Mouse (Mus musculus): ENCODE data around the gene Zfyve27. TPM values are rescaled to one million over a fixed set of nuclear protein-coding genes. Genes with fewer than 3 reads are reported as not detected.

The Zfyve27 gene
- polyA plus RNA-seq, 1 experiment: 49.5 TPM

DNA sequence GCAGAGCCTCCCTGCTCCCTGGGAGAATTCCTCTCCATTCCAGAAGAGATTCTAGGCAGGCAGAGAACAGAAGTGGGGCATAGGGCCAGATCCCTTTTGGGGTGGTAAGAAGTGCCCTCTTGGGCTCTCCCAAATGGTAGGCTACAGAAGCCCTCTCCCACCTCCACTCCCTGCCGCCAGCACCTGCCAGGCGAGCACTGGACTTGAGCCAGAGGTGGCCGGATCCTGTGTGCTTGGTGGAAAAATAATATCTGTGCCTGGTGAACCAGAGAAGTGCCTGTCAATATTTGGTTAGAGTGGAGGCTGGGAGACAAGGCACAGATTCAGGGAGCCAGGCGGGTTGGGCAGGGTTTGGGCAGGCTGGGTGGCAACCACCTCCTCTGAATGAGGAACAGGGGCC is 32.6 kb downstream of the Zfyve27 start:
- DNase-seq (ENCODE audit: low read depth in 1 of 2, low spot score in 2 of 2): no peak
- 62% methylated on average over 4 of the region's 4 CpGs for WGBS
- Histone ChIP-seq H3K36me3 (ENCODE audit: control insufficient read depth, insufficient read depth, low read length) (peaks cover 2% of the 10 kb centered on the region; the same call in 1 of the 2 replicates), H3K27ac (ENCODE audit: insufficient read depth, low read length) (no peak overlapping the region), H3K4me1 (ENCODE audit: control insufficient read depth, insufficient read depth, insufficient read length) (no peaks in the 10 kb centered on the region), H3K27me3 (ENCODE audit: control insufficient read depth, insufficient read depth, low read length) (peaks cover 4% of the 10 kb centered on the region), H3K4me3 (ENCODE audit: extremely low read depth, insufficient read depth, insufficient read length) (no peak overlapping the region)
- no peak for TF ChIP-seq CTCF (IDR thresholded peaks at IDR 0.05; ENCODE audit: extremely low read depth, insufficient read depth, insufficient read length, insufficient replicate concordance)
- TF ChIP-seq POLR2A (IDR thresholded peaks at IDR 0.05; ENCODE audit: low read depth, low read length): no peak

DNA sequence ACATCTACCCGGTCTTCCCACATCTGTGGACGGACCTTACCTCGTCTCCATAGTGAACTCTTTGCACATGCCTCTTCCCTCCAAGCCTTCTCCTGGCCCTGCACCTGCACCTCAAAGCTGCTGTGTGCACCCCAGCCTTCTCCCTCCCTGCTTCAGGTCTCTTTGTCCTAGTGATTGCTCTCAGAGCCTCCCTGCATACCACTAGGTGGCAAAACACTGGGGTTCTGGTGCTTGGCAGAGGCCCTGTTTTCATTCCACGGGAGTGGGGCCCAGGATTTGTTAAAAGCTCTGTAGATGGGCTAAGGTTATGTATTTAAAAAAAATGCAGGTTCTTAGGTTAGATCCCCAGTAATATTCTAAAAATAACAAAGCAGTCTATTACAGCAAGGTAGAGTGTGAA is 33.3 kb downstream of the Zfyve27 start:
- Histone ChIP-seq H3K27ac (ENCODE audit: insufficient read depth, low read length) (no peak overlapping the region), H3K27me3 (ENCODE audit: control insufficient read depth, insufficient read depth, low read length) (peaks cover 8% of the 10 kb centered on the region), H3K4me1 (ENCODE audit: control insufficient read depth, insufficient read depth, insufficient read length) (no peaks in the 10 kb centered on the region), H3K4me3 (ENCODE audit: extremely low read depth, insufficient read depth, insufficient read length) (no peak overlapping the region), H3K36me3 (ENCODE audit: control insufficient read depth, insufficient read depth, low read length) (no peaks in the 10 kb centered on the region)
- WGBS: 66% methylated on average over 4 of the region's 4 CpGs
- DNase-seq (ENCODE audit: low read depth in 1 of 2, low spot score in 2 of 2): no peak
- TF ChIP-seq POLR2A (IDR thresholded peaks at IDR 0.05; ENCODE audit: low read depth, low read length) (no peak), CTCF (IDR thresholded peaks at IDR 0.05; ENCODE audit: extremely low read depth, insufficient read depth, insufficient read length, insufficient replicate concordance) (no peak)

DNA sequence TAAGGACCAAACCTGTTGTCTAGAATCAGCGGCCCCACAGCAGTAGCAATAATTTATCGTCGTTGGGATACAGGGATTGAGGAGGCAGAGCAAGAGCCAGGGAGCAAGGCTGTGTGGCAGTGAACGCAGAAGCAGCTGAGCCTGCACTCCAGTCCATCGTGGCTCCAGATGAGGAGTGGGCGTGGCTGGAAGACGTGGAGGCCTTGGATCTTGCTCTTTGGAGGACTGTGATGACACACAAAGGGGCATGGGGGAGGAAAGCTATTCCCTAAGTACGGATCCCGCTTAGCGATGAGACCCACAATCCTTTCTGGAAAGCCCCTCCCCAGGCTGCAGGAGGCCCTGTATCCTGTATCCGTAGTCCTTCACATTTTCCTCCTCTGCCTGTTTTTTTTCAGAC is 34.3 kb downstream of the Zfyve27 start:
- WGBS: 59% methylated on average over 11 of the region's 11 CpGs
- Histone ChIP-seq H3K27ac (ENCODE audit: insufficient read depth, low read length) (no peak overlapping the region), H3K4me1 (ENCODE audit: control insufficient read depth, insufficient read depth, insufficient read length) (no peaks in the 10 kb centered on the region), H3K27me3 (ENCODE audit: control insufficient read depth, insufficient read depth, low read length) (peaks cover 10% of the 10 kb centered on the region), H3K36me3 (ENCODE audit: control insufficient read depth, insufficient read depth, low read length) (no peaks in the 10 kb centered on the region), H3K4me3 (ENCODE audit: extremely low read depth, insufficient read depth, insufficient read length) (no peak overlapping the region)
- TF ChIP-seq CTCF (IDR thresholded peaks at IDR 0.05; ENCODE audit: extremely low read depth, insufficient read depth, insufficient read length, insufficient replicate concordance) (no peak), POLR2A (IDR thresholded peaks at IDR 0.05; ENCODE audit: low read depth, low read length) (no peak)
- no peak for DNase-seq (ENCODE audit: low read depth in 1 of 2, low spot score in 2 of 2)

DNA sequence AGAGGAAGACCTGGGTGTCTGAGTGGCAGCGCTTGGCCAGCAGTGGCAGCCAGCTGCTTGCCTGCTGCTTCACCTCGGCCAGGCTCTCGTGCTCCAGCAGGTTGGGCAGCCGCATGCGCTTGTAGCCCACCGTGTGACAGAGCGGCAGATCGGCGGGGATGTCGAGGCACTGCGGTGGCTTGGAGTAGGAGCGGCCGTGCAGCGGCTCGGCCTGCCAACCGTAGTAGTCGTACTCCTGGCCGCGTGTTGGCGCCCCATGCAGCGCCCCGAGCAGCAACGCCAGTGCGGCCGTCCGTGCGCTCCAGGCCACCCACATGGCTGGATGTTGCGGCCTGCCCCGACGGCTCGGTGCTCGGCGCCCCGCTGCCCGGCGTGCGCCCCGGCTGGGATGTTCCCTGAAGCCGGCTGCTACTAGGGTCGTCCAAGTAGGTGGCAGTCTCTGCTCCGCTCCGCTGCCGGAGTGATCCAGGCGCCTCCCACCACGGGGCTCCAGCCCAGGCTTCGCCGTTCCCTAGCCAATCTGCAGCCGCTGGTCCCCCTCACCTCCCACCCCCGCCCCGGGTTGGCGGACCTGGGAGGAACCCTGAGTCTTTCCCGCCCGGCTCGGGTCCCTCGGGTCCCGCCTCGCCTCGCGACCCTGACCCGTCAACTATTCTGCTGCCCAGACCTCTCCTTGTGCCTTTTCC is 38.1 kb downstream of the Zfyve27 start, which contains the start of gene Sfrp5:
Sfrp5 (minus strand) TSS at position 557 of the 686 bp plus-strand sequence.
- H3K4me3 ChIP-seq (ENCODE audit: extremely low read depth, insufficient read depth, insufficient read length): no peak within 1 kb of the TSS
- no peaks in the 10 kb centered on the region for H3K36me3 ChIP-seq (ENCODE audit: control insufficient read depth, insufficient read depth, low read length)
- TF ChIP-seq POLR2A (IDR thresholded peaks at IDR 0.05; ENCODE audit: low read depth, low read length): no peak
- TF ChIP-seq CTCF (IDR thresholded peaks at IDR 0.05; ENCODE audit: extremely low read depth, insufficient read depth, insufficient read length, insufficient replicate concordance): no peak
- DNase-seq (ENCODE audit: low read depth in 1 of 2, low spot score in 2 of 2): no peak
- no peaks in the 10 kb centered on the region for H3K4me1 ChIP-seq (ENCODE audit: control insufficient read depth, insufficient read depth, insufficient read length)
- 6% methylated on average over 60 of the region's 60 CpGs for WGBS
- no peak within 1 kb of the TSS for H3K27ac ChIP-seq (ENCODE audit: insufficient read depth, low read length)
- H3K27me3 ChIP-seq (ENCODE audit: control insufficient read depth, insufficient read depth, low read length): peaks cover 10% of the 10 kb centered on the region

DNA sequence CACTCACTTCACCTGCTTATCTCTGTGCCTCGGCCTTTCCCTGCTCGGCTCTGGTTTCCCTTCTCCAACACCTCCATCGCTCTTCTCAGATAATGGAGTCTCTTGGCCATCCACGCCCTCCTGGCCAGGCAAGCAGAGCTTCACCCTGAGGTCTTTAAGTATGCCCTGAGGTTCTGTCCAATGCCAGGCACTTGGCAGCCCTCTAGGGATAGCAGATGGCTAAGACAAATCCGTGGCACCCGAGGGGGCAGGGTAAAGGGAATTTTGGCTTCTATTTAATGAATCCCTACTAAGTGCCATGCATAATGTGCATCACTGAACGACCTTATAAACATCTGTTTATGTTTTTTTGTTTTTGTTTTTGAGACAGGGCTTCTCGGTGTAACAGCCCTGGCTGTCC is 38.7 kb downstream of the Zfyve27 start:
- no peak overlapping the region for H3K27ac ChIP-seq (ENCODE audit: insufficient read depth, low read length)
- 36% methylated on average over 8 of the region's 8 CpGs for WGBS

DNA sequence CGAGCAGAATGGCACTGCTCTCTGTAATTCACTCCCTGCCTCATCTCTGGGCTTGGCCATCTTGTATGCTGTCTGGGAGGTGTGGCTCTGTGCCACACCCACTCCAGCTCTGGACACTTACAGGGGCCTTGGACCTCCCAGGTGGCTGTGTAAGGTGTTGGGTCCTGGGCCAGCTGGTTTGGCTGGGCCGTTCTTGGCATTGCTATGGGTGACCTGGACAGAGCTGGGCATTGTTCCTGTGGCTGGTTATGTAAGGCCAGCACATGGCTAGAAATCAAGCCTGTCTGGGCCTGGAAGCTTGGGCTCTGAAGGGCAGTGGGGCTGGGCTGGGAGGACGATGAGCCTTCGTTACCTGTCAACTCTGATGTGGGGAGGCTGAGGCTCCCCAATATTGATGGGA is 40.6 kb downstream of the Zfyve27 start:
- Histone ChIP-seq H3K4me3 (ENCODE audit: extremely low read depth, insufficient read depth, insufficient read length) (no peak overlapping the region), H3K4me1 (ENCODE audit: control insufficient read depth, insufficient read depth, insufficient read length) (no peaks in the 10 kb centered on the region), H3K36me3 (ENCODE audit: control insufficient read depth, insufficient read depth, low read length) (no peaks in the 10 kb centered on the region), H3K27ac (ENCODE audit: insufficient read depth, low read length) (no peak overlapping the region), H3K27me3 (ENCODE audit: control insufficient read depth, insufficient read depth, low read length) (peaks cover 10% of the 10 kb centered on the region)
- TF ChIP-seq CTCF (IDR thresholded peaks at IDR 0.05; ENCODE audit: extremely low read depth, insufficient read depth, insufficient read length, insufficient replicate concordance) (no peak), POLR2A (IDR thresholded peaks at IDR 0.05; ENCODE audit: low read depth, low read length) (no peak)
- WGBS: 74% methylated on average over 4 of the region's 4 CpGs
- DNase-seq (ENCODE audit: low read depth in 1 of 2, low spot score in 2 of 2): no peak

More for the DNA sequence above, 38.7 kb downstream of the Zfyve27 start:
- H3K36me3 ChIP-seq (ENCODE audit: control insufficient read depth, insufficient read depth, low read length): no peaks in the 10 kb centered on the region
- H3K4me3 ChIP-seq (ENCODE audit: extremely low read depth, insufficient read depth, insufficient read length): no peak overlapping the region
- peaks cover 10% of the 10 kb centered on the region for H3K27me3 ChIP-seq (ENCODE audit: control insufficient read depth, insufficient read depth, low read length)
- no peaks in the 10 kb centered on the region for H3K4me1 ChIP-seq (ENCODE audit: control insufficient read depth, insufficient read depth, insufficient read length)
- TF ChIP-seq POLR2A (IDR thresholded peaks at IDR 0.05; ENCODE audit: low read depth, low read length) (no peak), CTCF (IDR thresholded peaks at IDR 0.05; ENCODE audit: extremely low read depth, insufficient read depth, insufficient read length, insufficient replicate concordance) (no peak)
- no peak for DNase-seq (ENCODE audit: low read depth in 1 of 2, low spot score in 2 of 2)

DNA sequence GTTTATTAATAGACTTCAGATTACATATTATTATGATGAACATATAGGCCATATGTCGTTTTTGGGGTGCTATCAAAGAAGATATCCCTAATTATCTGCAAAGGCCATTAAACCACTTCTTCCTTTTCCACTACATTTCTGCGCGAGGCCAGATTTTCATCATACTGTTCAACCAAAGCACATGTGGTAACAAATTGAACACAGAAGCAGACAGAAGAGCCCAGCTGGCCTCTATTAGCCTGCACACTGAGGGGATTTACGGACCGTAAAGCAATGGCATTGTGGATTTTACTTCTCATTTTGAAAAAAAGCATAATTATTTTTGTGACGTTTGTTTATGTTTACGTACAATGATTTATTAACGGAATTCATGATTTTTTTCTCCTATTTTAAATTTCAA is 41.5 kb downstream of the Zfyve27 start:
- no peaks in the 10 kb centered on the region for H3K36me3 ChIP-seq (ENCODE audit: control insufficient read depth, insufficient read depth, low read length)
- H3K27ac ChIP-seq (ENCODE audit: insufficient read depth, low read length): no peak overlapping the region
- DNase-seq (ENCODE audit: low read depth in 1 of 2, low spot score in 2 of 2): no peak
- no peak overlapping the region for H3K4me3 ChIP-seq (ENCODE audit: extremely low read depth, insufficient read depth, insufficient read length)
- WGBS: 87% methylated on average over 8 of the region's 8 CpGs
- no peaks in the 10 kb centered on the region for H3K4me1 ChIP-seq (ENCODE audit: control insufficient read depth, insufficient read depth, insufficient read length)
- peaks cover 6% of the 10 kb centered on the region for H3K27me3 ChIP-seq (ENCODE audit: control insufficient read depth, insufficient read depth, low read length)
- no peak for TF ChIP-seq POLR2A (IDR thresholded peaks at IDR 0.05; ENCODE audit: low read depth, low read length)
- TF ChIP-seq CTCF (IDR thresholded peaks at IDR 0.05; ENCODE audit: extremely low read depth, insufficient read depth, insufficient read length, insufficient replicate concordance): no peak

Measured in spleen, adult 2 months (tissue).